Mouse (Mus musculus) R1 (cell line): ENCODE results near the gene Krtap31-2.

Experiments used
- DNase-seq: peaks from one replicate; pipeline ENCODE4 v3.0.0-alpha.2; 2018; ENCODE audit warnings: low read depth, low spot score

The Krtap31-2 gene

DNA sequence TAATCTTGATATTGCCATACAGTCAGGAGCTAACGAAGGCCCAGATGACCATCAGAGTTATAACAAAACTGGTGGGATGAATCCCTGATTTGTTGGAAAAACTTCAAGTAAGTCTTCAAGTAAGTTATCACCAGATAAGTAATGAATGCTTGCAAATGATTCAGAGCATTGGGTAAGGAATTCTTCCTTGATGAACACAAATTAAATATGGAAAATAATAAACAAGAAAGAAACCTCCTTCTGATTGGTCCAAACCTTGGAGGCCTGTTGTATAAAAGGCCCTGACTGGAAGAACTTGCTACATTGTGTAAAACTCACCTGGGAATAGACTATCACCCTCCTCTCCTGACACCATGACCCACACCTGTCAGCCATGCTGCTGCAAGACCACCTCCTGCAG is at the start of gene Krtap31-2:
TSS of gene Krtap31-2 (plus strand) at position 301 of the 400 bp plus-strand sequence.
- DNase-seq = no peak

DNA sequence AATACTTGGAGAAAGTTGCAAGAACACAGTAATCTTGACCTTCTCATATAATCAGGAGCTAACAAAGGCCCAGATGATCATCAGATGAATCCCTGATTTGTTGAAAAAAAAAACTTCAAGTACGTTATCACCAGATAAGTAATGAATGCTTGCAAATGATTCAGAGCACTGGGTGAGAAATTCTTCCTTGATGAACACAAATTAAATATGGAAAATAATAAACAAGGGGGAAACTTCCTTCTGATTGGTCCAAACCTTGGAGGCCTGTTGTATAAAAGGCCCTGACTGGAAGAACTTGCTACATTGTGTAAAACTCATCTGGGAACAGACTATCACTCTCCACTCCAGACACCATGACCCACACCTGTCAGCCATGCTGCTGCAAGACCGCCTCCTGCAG is 28.5 kb upstream of the Krtap31-2 start, which contains the start of gene Krtap31-1:
TSS of gene Krtap31-1 (plus strand) at position 301 of the 400 bp plus-strand sequence.
- DNase-seq = no peak

DNA sequence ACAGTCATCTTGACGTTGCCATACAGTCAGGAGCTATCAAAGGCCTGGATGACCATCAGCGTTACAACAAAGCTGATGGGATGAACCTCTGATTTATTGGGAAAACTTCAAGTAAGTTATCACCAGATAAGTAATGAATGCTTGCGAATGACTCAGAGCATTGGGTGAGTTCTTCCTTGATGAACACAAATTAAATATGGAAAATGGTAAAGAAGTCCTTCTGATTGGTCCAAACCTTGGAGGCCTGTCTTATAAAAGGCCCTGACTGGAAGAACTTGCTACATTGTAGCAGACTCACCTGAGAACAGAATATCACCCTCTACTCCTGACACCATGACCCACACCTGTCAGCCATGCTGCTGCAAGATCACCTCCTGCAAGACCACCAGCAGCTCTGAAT is 21.6 kb upstream of the Krtap31-2 start, which contains the start of gene Gm11565:
TSS of gene Gm11565 (plus strand) at position 301 of the 400 bp plus-strand sequence.
- no peak for DNase-seq

DNA sequence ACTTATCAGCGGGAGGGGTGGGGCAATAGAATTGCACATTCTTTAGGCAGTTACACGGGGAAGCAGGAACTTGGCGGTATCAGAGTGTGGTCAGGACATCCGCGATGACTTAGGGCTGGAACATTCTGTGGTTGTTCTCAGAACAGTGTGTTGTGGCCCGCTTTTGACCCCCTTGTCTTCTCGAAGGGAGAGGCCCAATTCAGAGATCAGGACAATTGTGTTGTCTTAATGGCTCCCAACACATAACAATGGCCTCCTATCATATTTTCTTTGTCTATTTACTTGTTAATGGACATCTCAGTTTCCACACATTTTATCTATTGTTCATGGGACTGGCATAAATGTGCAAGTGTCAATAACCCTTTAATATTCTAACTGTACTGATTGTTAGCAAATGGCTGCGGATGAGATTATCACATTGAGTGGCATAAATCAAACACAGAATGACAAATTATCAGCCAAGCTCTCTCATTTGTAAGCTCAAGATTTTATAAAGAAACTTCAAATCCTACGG is 1.7 kb downstream of the Krtap31-2 start:
- DNase-seq = peak; percentile 61

DNA sequence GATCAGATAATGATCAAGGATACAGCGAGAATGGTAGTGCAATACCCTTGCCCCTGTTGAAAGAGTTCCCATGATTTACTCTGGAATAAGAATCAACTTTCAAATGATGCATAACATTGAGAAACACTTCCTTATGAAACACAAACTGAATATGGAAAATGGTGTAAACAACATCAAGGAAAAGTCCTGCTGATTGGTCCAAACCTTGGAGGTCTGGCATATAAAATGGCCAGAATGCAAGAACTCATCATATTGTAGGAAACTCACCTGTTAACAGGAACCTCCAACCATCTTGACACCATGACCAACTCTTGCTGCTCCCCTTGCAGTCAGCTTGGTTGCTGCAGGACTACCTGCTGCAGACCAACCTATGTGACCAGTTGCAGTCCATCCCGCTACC is 12.1 kb downstream of the Krtap31-2 start, which contains the start of gene Krtap9-5:
TSS of gene Krtap9-5 (plus strand) at position 301 of the 400 bp plus-strand sequence.
- DNase-seq = no peak

DNA sequence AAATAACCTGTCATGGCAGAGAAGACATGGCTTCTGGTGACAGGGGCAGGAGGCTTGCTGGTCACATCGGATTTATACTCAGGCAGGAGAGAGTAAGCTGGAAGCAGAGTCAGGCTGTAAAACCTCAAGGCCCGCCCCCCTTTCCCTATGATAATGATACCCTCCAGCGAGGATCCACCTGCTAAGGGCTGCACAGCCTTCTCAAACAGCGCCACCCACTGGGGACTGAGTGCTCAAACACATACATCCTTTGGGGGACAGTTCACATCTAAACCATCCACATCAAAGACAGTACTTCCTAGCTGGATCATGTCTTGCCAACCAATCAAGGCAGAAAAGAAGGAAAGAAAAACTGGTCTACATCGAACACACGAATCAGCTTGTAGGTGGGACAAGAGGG is 28.1 kb downstream of the Krtap31-2 start:
- peak; percentile 57 for DNase-seq

DNA sequence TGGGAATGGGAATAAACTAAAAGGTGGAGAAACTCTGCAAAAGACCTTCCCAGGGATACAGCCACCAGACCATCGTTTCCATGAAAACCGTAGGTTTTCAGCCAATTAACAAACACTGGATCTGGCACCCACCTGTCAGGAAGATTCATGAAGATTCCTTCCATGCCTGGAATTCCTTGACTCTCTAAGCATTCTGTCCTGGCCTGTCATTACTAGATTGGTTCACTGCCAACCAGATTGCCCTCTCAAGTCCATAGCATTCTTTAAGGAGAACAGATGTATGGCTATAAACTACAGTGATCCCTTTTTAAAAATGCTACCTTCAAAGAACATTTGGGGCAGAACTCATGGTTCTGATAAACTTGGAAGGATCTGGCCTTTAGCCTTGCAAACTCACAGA is 29.9 kb downstream of the Krtap31-2 start:
- no peak for DNase-seq

DNA sequence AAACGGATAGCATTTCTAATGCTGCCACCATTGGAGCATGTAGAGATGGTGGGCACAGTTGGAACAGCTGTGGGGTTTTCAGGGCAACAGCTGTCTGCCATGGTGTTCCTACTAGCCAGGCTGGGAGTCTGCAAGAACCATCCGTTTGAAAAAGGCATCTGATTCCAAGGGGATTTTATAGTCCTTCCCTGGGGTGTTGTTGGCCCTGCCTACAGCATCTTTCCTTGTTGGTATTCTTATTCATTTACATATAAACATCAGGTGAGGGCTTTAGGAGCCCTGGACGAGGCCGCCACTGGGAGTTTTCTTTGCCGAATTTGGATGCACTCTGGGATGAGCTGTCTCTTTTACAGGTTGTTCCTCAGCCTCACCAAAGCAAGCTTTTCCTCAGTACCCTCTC is 42.9 kb downstream of the Krtap31-2 start, which contains the start of gene Krtap29-1:
TSS of gene Krtap29-1 (minus strand) at position 101 of the 400 bp plus-strand sequence.
- no peak for DNase-seq

DNA sequence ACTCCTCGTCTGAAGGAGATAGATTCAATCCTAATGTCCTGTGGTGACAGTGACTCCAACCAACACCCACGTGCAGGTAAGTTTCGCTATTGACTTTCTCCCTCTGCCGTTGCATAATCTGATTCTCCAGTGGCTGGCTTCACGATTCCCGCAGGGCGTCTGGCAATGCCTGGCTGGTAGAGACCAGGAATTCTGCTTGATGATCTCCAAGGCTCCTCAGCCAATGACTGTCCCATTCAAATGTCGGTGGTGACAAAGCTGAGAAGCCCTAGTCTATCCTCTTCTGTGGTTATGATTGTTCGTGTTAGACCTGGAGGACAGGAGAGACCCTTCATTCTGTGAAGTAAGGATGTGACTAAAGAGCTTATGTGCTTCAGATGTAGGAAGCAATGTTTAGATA is 46.6 kb downstream of the Krtap31-2 start:
- DNase-seq = no peak

DNA sequence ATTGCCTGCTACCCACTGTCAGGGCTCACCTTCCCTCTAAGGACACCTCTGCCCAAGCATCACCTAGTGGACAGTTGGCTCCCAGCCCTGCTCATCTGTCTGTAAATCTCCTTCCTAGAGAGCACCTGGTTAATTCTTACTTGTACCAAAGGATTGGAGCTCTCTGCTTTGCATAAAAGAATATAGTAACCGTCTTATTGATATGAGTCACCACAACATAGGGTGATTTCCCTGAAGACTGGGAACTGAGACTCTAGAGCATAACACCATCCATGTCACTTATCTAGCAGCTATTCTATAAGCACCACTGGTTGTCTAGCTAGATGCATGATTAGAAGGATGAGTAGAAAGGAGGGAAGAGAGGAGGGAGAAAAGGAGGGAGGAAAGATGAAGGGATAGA is 47.4 kb downstream of the Krtap31-2 start:
- DNase-seq = no peak

DNA sequence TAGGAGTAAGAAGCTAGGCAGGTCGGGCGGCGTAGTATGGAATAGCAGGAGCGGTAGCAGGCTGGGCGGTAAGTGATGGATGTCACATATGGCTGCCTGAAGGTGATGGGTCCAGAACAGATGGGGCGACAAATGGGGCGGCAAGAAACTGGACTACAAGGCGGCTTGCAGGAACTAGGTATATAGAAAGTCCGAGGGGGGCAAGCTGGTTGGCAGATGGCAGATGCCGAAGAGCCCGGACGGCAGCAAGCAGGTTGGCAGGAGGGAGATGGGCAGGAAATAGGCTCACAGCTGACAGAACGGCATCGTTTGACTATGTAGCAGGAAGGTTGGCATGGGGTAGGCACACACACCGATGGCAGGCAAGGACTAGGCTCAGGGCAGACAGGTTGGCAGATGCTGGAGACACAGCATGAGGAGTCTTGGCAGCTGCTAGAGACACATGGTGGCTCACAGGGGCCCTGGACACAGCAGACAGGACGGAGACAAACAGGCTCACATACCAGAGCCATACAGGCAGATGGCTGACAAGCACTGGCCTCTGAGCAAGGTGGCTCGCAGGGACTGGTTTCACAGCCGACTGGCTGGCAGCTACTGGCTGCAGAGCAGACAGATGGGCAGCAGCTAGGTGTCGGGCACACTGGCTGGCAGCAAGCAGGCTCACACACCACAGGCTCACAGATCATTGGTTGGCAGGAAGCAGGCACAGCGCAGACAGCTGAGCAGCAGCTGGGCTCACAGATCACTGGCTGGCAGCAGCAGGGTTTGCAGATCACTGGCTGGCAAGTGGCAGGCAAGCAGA is 49.4 kb downstream of the Krtap31-2 start:
- peak; percentile 9 for DNase-seq

DNA sequence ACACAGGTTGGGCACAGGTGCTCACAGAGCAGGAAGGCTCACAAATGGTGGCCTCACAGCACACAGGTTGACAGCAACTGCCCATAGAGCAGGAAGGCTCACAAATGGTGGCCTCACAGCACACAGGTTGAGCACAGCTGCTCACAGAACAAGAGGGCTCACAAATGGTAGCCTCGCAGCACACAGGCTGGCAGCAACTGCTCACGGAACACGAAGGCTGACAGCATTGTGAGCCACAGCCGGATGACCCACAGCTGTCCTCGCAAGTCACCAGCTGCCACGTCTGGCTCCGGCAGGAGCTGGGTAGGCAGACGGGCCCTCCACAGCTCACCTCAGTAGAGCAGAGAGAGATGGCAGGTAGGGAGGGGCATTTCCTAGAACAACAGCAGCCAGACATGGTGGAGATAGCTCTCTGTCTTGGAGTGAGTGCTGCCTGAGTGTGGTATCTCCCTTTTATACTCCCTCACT is 50.1 kb downstream of the Krtap31-2 start, which contains the start of gene Krtap16-1:
TSS of gene Krtap16-1 (minus strand) at position 418 of the 468 bp plus-strand sequence.
- DNase-seq = no peak
